Mouse (Mus musculus) midbrain, embryonic 15.5 days (tissue): ENCODE measurements around the gene Tomm40. TPM values are rescaled to one million over a fixed set of nuclear protein-coding genes. Genes with fewer than 3 reads are reported as not detected.

Source experiments
- polyA plus RNA-seq: library from polyadenylated mRNA; unstranded; fragments of >200 nt; fragmentation: Nextera tagmentation; extraction: Ambion mirVana; gene quantifications from 2 replicates; pipeline ENCODE4 v1.2.1, GENCODE M21; 2015

Gene Tomm40
- polyA plus RNA-seq, 1 experiment from 2014 or later: 139 TPM

Other genes with a start within 250 kb of the Tomm40 start
- 4.8 and 5.0 TPM in 2 replicates for gene Bloc1s3, start 207.1 kb downstream of the Tomm40 start, polyA plus RNA-seq
- gene Trappc6a, start 207.0 kb downstream of the Tomm40 start, polyA plus RNA-seq: 38.3 and 39.1 TPM in 2 replicates
- gene Nkpd1, start 197.6 kb downstream of the Tomm40 start, polyA plus RNA-seq: 0.74 and 0.95 TPM in 2 replicates
- gene Ppp1r37, start 152.4 kb downstream of the Tomm40 start, polyA plus RNA-seq: 44.0 and 48.3 TPM in 2 replicates
- gene Zfp296, start 138.2 kb downstream of the Tomm40 start, polyA plus RNA-seq: 0.25 and 0.26 TPM in 2 replicates
- gene Gemin7, start 137.8 kb downstream of the Tomm40 start, polyA plus RNA-seq: 142 and 155 TPM in 2 replicates
- 67.2 and 69.1 TPM in 2 replicates for gene Clasrp, start 111.0 kb downstream of the Tomm40 start, polyA plus RNA-seq
- gene Relb, start 86.0 kb downstream of the Tomm40 start, polyA plus RNA-seq: 5.5 and 5.9 TPM in 2 replicates
- gene Clptm1, start 50.4 kb downstream of the Tomm40 start, polyA plus RNA-seq: 129 and 135 TPM in 2 replicates
- 1.2 TPM in 1 of 2 replicates, not detected in the other for gene Apoc2, start 37.5 kb downstream of the Tomm40 start, polyA plus RNA-seq
- gene Gm44805, start 34.0 kb downstream of the Tomm40 start, polyA plus RNA-seq: not detected in 2 replicates
- gene Apoc4, start 34.0 kb downstream of the Tomm40 start, polyA plus RNA-seq: not detected in 2 replicates
- 1.5 and 1.6 TPM in 2 replicates for gene Apoc1, start 22.8 kb downstream of the Tomm40 start, polyA plus RNA-seq
- gene Apoe, start 16.2 kb downstream of the Tomm40 start, polyA plus RNA-seq: 385 and 514 TPM in 2 replicates
- 56.3 and 60.8 TPM in 2 replicates for gene Nectin2, start 35.0 kb upstream of the Tomm40 start, polyA plus RNA-seq
- gene Bcam, start 55.6 kb upstream of the Tomm40 start, polyA plus RNA-seq: 12.4 and 13.8 TPM in 2 replicates
- 0.40 and 0.57 TPM in 2 replicates for gene Cblc, start 81.4 kb upstream of the Tomm40 start, polyA plus RNA-seq
- 0.89 and 1.7 TPM in 2 replicates for gene Bcl3, start 107.3 kb upstream of the Tomm40 start, polyA plus RNA-seq
- 15.2 and 15.4 TPM in 2 replicates for gene Gm19345, start 136.6 kb upstream of the Tomm40 start, polyA plus RNA-seq
- 1.1 and 1.2 TPM in 2 replicates for gene Ceacam16, start 145.9 kb upstream of the Tomm40 start, polyA plus RNA-seq
- gene Ceacam19, start 172.5 kb upstream of the Tomm40 start, polyA plus RNA-seq: not detected in 2 replicates
- gene Pvr, start 205.7 kb upstream of the Tomm40 start, polyA plus RNA-seq: 11.5 and 12.6 TPM in 2 replicates
- not detected in 2 replicates for gene Igsf23, start 235.3 kb upstream of the Tomm40 start, polyA plus RNA-seq
- gene Ceacam20, start 250.0 kb upstream of the Tomm40 start, polyA plus RNA-seq: not detected in 2 replicates